Comparison of ENCODE assay signal across 35 mouse cellular contexts in the genomic region with DNA sequence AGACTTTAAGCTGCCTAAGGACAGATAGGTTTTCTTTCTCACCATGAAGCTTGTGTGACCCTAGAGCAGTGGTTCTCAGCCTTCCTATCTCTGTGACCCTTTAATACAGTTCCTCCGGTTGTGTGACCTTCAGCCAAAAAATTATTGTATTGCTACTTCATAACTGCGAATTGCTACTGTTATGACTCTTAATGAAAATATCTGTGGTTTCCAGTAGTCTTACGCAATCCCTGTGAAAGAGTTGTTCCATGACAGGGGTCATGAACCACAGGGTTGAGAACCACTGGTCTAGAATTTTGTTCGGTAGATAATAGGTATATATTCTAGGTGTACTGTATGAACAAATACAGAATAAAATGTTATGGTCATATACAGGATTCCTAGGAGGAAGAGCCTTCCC. TPM values are rescaled to one million over a fixed set of nuclear protein-coding genes. Genes with fewer than 3 reads are reported as not detected.
DNase-seq lines count a peak whose midpoint lies in the region; ATAC-seq lines count a peak whose summit lies in the region.
"Had no signal": no experiment of that assay in that cellular context is flagged by ENCODE, and none has a peak within 500 bp of the region (broad histone marks: within the 10 kb centered on the region; RNA-seq: fewer than 3 reads in every experiment).

No protein-coding gene starts in this region.

- no peak overlapping the region for H3K4me3 ChIP-seq in forebrain, embryonic 12.5 days (replicated peaks)
- H3K4me3 ChIP-seq: embryonic facial prominence, embryonic 12.5 days; gastrocnemius, adult 2 months; heart, adult 2 months; heart, embryonic 13.5 days; limb, embryonic 12.5 days; midbrain, embryonic 10.5 days; neural tube, embryonic 12.5 days had no signal

- DNase-seq in 3T3-L1 (ENCODE audit: low read depth, low spot score), result peak; percentile 74
- peak; percentile 39 for DNase-seq in CD4-positive helper T cell, adult 2 months (ENCODE audit: low read depth, low spot score)
- no peak for DNase-seq in layer of hippocampus, adult 11-12 months (ENCODE audit: low spot score)
- DNase-seq in cerebellum, adult 8-10 months, result no peak
- DNase-seq: adrenal gland, adult 2 months; adrenal gland, postnatal 36 days; B cell, adult 2 months; cerebellum, adult 18-20 months; cerebellum, postnatal 25 days; embryo, embryonic 11 days; gastrocnemius, adult 2 months; gastrocnemius, postnatal 36 days; heart, adult 2 months; heart, postnatal 10 days; kidney, adult 9 months; kidney, postnatal 14 days; liver, postnatal 0 days; right cerebral cortex, adult 18-20 months; spleen, adult 18-20 months; thymus, postnatal 14 days had no signal

- H3K4me2 ChIP-seq in forebrain, embryonic 12.5 days, result no peak overlapping the region
- H3K4me2 ChIP-seq: embryonic facial prominence, embryonic 12.5 days; heart, embryonic 13.5 days; limb, embryonic 12.5 days; liver, embryonic 11.5 days; neural tube, embryonic 12.5 days had no signal

- H3K9ac ChIP-seq in forebrain, embryonic 12.5 days, result no peak overlapping the region
- H3K9ac ChIP-seq: embryonic facial prominence, embryonic 12.5 days; heart, embryonic 13.5 days; limb, embryonic 12.5 days; liver, postnatal 0 days; neural tube, embryonic 12.5 days had no signal

- peak; percentile 17; the same call in 1 of the 2 replicates for ATAC-seq in common myeloid progenitor, adult 5-6 weeks (replicated peaks; ENCODE audit: low read depth, poor library complexity, severe bottlenecking)
- peak; percentile 51 for ATAC-seq in megakaryocyte progenitor cell, adult 5-6 weeks (replicated peaks; ENCODE audit: poor library complexity)
- ATAC-seq in forebrain, embryonic 12.5 days (ENCODE audit: low FRiP score), result no peak
- ATAC-seq: forebrain, embryonic 16.5 days; hindbrain, embryonic 16.5 days; intestine, embryonic 16.5 days; liver, postnatal 0 days; midbrain, embryonic 16.5 days had no signal

- no peaks in the 10 kb centered on the region for H3K36me3 ChIP-seq in forebrain, embryonic 12.5 days (replicated peaks)
- H3K36me3 ChIP-seq: embryonic facial prominence, embryonic 12.5 days; heart, embryonic 13.5 days; limb, embryonic 12.5 days; midbrain, embryonic 10.5 days; neural tube, embryonic 12.5 days had no signal

- H3K27me3 ChIP-seq in forebrain, embryonic 12.5 days, result peaks cover 7% of the 10 kb centered on the region; the same call in 1 of the 2 replicates
- H3K27me3 ChIP-seq: embryonic facial prominence, embryonic 12.5 days; limb, embryonic 12.5 days had no signal

- no peak overlapping the region for H3K27ac ChIP-seq in forebrain, embryonic 12.5 days
- H3K27ac ChIP-seq: embryonic facial prominence, embryonic 12.5 days; gastrocnemius, adult 2 months; heart, adult 2 months; heart, embryonic 13.5 days; limb, embryonic 12.5 days; macrophage; midbrain, embryonic 10.5 days; neural tube, embryonic 12.5 days had no signal

- peaks cover 3% of the 10 kb centered on the region; the same call in 1 of the 2 replicates for H3K4me1 ChIP-seq in forebrain, embryonic 12.5 days
- H3K4me1 ChIP-seq: heart, embryonic 13.5 days; neural tube, embryonic 12.5 days had no signal

- no peaks in the 10 kb centered on the region for H3K9me3 ChIP-seq in forebrain, embryonic 12.5 days
- H3K9me3 ChIP-seq: embryonic facial prominence, embryonic 12.5 days; heart, embryonic 13.5 days; limb, embryonic 12.5 days; midbrain, embryonic 10.5 days; neural tube, embryonic 12.5 days had no signal

- WGBS in forebrain, embryonic 12.5 days, result 91% methylated on average over 4 of the region's 4 CpGs

RNA-seq across cellular contexts. Expression of a gene that starts 17.7 kb away (rescaled TPM):
- 13.2 and 22.9 TPM in 2 replicates for total RNA-seq in common myeloid progenitor, adult 5-6 weeks (2017)
- total RNA-seq in megakaryocyte progenitor cell, adult 5-6 weeks (2015), result 33.6 and 39.1 TPM in 2 replicates
- 12.7 and 13.7 TPM in 2 replicates for total RNA-seq in megakaryocyte progenitor cell, adult 5-6 weeks (2017)
- polyA plus RNA-seq in forebrain, embryonic 12.5 days (2016; fragmentation: Nextera tagmentation; extraction: Ambion mirVana), result 4.3 and 5.5 TPM in 2 replicates

RNA-seq across cellular contexts. Expression of a gene that starts 32.9 kb away (rescaled TPM):
- total RNA-seq in common myeloid progenitor, adult 5-6 weeks (2017), result not detected in 2 replicates
- 0.02 TPM in 1 of 2 replicates, not detected in the other for total RNA-seq in megakaryocyte progenitor cell, adult 5-6 weeks (2015)
- total RNA-seq in megakaryocyte progenitor cell, adult 5-6 weeks (2017), result not detected in 2 replicates
- 0.10 and 0.15 TPM in 2 replicates for polyA plus RNA-seq in forebrain, embryonic 12.5 days (2016; fragmentation: Nextera tagmentation; extraction: Ambion mirVana)
- total RNA-seq: adrenal gland, adult 2 months; adrenal gland, postnatal 36 days; heart, adult 2 months; heart, postnatal 10 days; hematopoietic stem cell, adult 5-6 weeks had no signal
- polyA plus RNA-seq: macrophage had no signal

Comparison
In these comparisons a context has a peak if more than half of its experiments do, and no peak if none do; other contexts are left out.
1. DNase-seq: peak in 3T3-L1 (single experiment) and CD4-positive helper T cell, adult 2 months (single experiment); none in layer of hippocampus, adult 11-12 months (single experiment) and cerebellum, adult 8-10 months (single experiment).